Mouse (Mus musculus): Measurements from ENCODE around the gene Veph1. TPM values are rescaled to one million over a fixed set of nuclear protein-coding genes. Genes with fewer than 3 reads are reported as not detected.

Veph1 gene
- polyA plus RNA-seq, 1 experiment = not detected

GRCm38 (mm10) chr3:66040857-66041494 lies 255.7 kb downstream of the Veph1 start:
- Histone ChIP-seq H3K27me3 (replicated peaks) (no peaks in the 10 kb centered on the region), H3K4me1 (no peaks in the 10 kb centered on the region), H3K4me3 (replicated peaks) (no peak overlapping the region), H3K36me3 (replicated peaks; ENCODE audit: low read length) (no peaks in the 10 kb centered on the region), H3K9me3 (no peaks in the 10 kb centered on the region)
- TF ChIP-seq GATA1 (IDR thresholded peaks at IDR 0.05; ENCODE audit: borderline replicate concordance, low read length) (no peak), FLI1 (IDR thresholded peaks at IDR 0.05; ENCODE audit: low read length) (no peak)

DNA sequence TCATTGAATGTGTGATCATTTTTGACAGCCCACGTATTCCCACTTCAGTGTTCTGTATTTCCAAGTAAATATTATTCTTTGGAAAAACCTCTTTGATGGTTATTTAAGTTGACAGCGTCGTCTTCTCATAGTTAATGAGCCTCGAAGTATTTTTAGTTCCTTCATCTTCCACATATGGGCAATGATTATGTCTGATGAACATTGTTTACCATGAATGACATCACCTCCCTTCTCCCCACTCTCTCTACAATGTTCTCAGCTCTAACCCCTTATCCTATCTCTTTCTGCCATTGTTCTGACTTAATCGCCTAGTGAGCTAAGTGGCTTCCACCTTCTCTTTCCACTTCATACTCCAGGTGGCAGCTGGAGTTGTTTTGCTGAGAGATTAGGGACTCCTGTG lies 261.4 kb downstream of the Veph1 start:
- no peaks in the 10 kb centered on the region for H3K36me3 ChIP-seq (replicated peaks; ENCODE audit: low read length)
- 0 out of 2 replicates have a peak, but pooled peaks cover 3% of the 10 kb centered on the region for H3K9me3 ChIP-seq
- no peak for TF ChIP-seq GATA1 (IDR thresholded peaks at IDR 0.05; ENCODE audit: borderline replicate concordance, low read length)
- TF ChIP-seq FLI1 (IDR thresholded peaks at IDR 0.05; ENCODE audit: low read length) = no peak
- H3K4me3 ChIP-seq (replicated peaks) = no peak overlapping the region
- H3K4me1 ChIP-seq = no peaks in the 10 kb centered on the region
- H3K27me3 ChIP-seq (replicated peaks) = no peaks in the 10 kb centered on the region

GRCm38 (mm10) chr3:66033346-66033745 lies 263.3 kb downstream of the Veph1 start:
- Histone ChIP-seq H3K4me3 (replicated peaks) (no peak overlapping the region), H3K4me1 (no peaks in the 10 kb centered on the region), H3K27me3 (replicated peaks) (no peaks in the 10 kb centered on the region), H3K36me3 (replicated peaks; ENCODE audit: low read length) (no peaks in the 10 kb centered on the region), H3K9me3 (0 out of 2 replicates have a peak, but pooled peaks cover 3% of the 10 kb centered on the region)
- TF ChIP-seq FLI1 (IDR thresholded peaks at IDR 0.05; ENCODE audit: low read length) (no peak), GATA1 (IDR thresholded peaks at IDR 0.05; ENCODE audit: borderline replicate concordance, low read length) (no peak)

- Histone ChIP-seq H3K27me3 (replicated peaks) (no peaks in the 10 kb centered on the region), H3K4me3 (replicated peaks) (no peak overlapping the region), H3K36me3 (replicated peaks; ENCODE audit: low read length) (no peaks in the 10 kb centered on the region), H3K4me1 (no peaks in the 10 kb centered on the region), H3K9me3 (peaks cover 10% of the 10 kb centered on the region)
- TF ChIP-seq GATA1 (IDR thresholded peaks at IDR 0.05; ENCODE audit: borderline replicate concordance, low read length) = no peak
Measured at GRCm38 (mm10) chr3:66025454-66025853, 271.2 kb downstream of the Veph1 start.

DNA sequence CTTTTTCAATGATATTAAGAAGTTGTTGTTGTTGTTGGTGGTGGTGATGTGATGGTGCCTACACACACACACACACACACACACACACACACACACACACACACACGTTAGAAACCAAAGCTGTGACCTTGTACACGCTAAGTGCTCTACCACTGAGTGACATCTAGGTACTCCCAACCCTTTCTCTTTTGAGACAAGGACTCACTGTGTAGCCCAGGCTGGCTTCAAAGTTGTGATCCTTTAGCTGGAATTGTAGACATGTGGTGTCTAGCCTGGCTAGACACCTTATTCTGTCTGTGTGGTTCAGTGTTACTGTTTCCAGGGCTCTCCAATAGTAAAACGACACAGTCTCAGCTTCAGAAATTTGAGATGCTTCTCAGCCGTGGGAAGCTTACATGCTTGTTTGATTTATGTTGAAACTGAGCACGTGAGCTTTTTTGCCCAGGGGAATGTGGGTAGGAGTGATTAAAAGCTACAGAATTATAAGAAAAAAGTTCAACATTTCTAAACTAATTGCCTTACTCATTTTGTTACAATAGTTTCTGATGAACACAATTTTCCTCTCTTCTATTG lies 272.3 kb downstream of the Veph1 start:
- Histone ChIP-seq H3K27me3 (replicated peaks) (no peaks in the 10 kb centered on the region), H3K4me1 (no peaks in the 10 kb centered on the region), H3K4me3 (replicated peaks) (no peak overlapping the region), H3K36me3 (replicated peaks; ENCODE audit: low read length) (no peaks in the 10 kb centered on the region), H3K9me3 (peaks cover 12% of the 10 kb centered on the region)
- TF ChIP-seq FLI1 (IDR thresholded peaks at IDR 0.05; ENCODE audit: low read length) (no peak), GATA1 (IDR thresholded peaks at IDR 0.05; ENCODE audit: borderline replicate concordance, low read length) (no peak)

DNA sequence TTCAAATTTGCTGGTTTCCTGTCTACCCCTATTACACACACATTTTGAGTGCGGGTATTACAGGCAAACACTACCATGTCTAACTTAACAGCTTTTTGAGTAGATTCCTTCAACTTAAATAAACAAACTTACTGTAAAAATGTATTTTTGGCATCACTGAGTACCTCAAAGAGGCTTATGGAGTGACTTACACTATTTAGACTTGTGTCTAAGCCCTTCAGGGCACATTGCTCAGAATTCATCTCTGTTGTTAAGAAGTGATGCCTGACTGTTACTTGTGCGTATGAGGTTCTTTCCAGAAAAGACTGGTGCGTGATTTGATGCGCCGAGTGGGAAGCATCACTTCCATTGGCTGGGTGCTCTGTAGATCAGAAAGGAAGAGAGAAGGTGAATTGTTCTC lies 277.5 kb downstream of the Veph1 start:
- H3K4me1 ChIP-seq = no peaks in the 10 kb centered on the region
- no peak overlapping the region for H3K4me3 ChIP-seq (replicated peaks)
- TF ChIP-seq GATA1 (IDR thresholded peaks at IDR 0.05; ENCODE audit: borderline replicate concordance, low read length) (no peak), FLI1 (IDR thresholded peaks at IDR 0.05; ENCODE audit: low read length) (no peak)
- H3K36me3 ChIP-seq (replicated peaks; ENCODE audit: low read length) = no peaks in the 10 kb centered on the region
- peaks cover 12% of the 10 kb centered on the region for H3K9me3 ChIP-seq
- H3K27me3 ChIP-seq (replicated peaks) = no peaks in the 10 kb centered on the region

- H3K4me3 ChIP-seq (replicated peaks) = no peak overlapping the region
- no peaks in the 10 kb centered on the region for H3K36me3 ChIP-seq (replicated peaks; ENCODE audit: low read length)
- no peaks in the 10 kb centered on the region for H3K27me3 ChIP-seq (replicated peaks)
- no peaks in the 10 kb centered on the region for H3K4me1 ChIP-seq
- peaks cover 3% of the 10 kb centered on the region; the same call in 1 of the 2 replicates for H3K9me3 ChIP-seq
- TF ChIP-seq FLI1 (IDR thresholded peaks at IDR 0.05; ENCODE audit: low read length) = no peak
- no peak for TF ChIP-seq GATA1 (IDR thresholded peaks at IDR 0.05; ENCODE audit: borderline replicate concordance, low read length)
Measured at GRCm38 (mm10) chr3:66007632-66008401, 288.8 kb downstream of the Veph1 start.

GRCm38 (mm10) chr3:66004989-66005388 lies 291.6 kb downstream of the Veph1 start:
- no peak for TF ChIP-seq GATA1 (IDR thresholded peaks at IDR 0.05; ENCODE audit: borderline replicate concordance, low read length)
- no peak for TF ChIP-seq FLI1 (IDR thresholded peaks at IDR 0.05; ENCODE audit: low read length)
- peaks cover 8% of the 10 kb centered on the region for H3K9me3 ChIP-seq
- no peak overlapping the region for H3K4me3 ChIP-seq (replicated peaks)
- H3K4me1 ChIP-seq = no peaks in the 10 kb centered on the region
- H3K36me3 ChIP-seq (replicated peaks; ENCODE audit: low read length) = no peaks in the 10 kb centered on the region
- peaks cover 2% of the 10 kb centered on the region for H3K27me3 ChIP-seq (replicated peaks)

DNA sequence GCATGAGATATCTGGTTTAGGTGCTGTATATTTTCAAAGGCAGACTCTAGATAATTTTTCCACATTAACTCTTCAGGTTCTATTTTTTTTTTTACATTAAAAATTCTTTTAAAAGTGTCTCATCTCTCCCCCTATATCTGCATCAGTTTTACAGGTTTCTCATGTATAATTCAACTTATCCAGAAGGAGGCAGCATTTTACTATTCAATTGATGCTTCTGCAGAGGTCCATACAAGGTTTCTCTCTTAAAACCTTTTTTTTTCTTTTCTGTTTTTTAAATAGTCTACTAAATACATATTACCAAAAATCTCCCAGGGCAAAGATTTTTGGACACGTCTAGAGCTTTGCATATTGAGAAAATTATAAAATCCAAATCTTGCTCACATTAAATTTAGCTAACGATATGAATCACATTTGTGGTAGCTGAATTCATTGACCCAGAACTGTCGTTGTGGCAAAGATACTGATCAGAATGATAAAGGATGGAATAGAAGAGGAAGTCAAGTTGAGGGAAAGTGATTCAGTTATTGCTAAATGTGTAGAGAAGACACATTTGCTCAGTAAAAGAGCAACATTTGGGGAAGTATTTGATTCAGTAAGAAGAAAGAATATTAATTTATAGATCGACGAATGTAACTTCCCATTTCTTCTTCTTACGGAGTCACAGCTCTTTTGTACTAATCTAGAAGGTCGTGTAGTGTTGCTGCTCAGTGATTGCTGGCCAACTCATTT lies 292.3 kb downstream of the Veph1 start:
- TF ChIP-seq GATA1 (IDR thresholded peaks at IDR 0.05; ENCODE audit: borderline replicate concordance, low read length) (no peak), FLI1 (IDR thresholded peaks at IDR 0.05; ENCODE audit: low read length) (no peak)
- H3K27me3 ChIP-seq (replicated peaks) = peaks cover 2% of the 10 kb centered on the region
- no peaks in the 10 kb centered on the region for H3K36me3 ChIP-seq (replicated peaks; ENCODE audit: low read length)

More for the DNA sequence above, 292.3 kb downstream of the Veph1 start:
- Histone ChIP-seq H3K4me3 (replicated peaks) (no peak overlapping the region), H3K9me3 (peaks cover 8% of the 10 kb centered on the region), H3K4me1 (no peaks in the 10 kb centered on the region)

Other genes starting within 250 kb of the Veph1 start
- not detected in 2 replicates for gene Ptx3, start 76.9 kb downstream of the Veph1 start, polyA plus RNA-seq (2012; ENCODE audit: insufficient read depth, low replicate concordance)